Mouse (Mus musculus) ES-Bruce4 (cell line): ENCODE measurements around the gene Gm5141. TPM values are rescaled to one million over a fixed set of nuclear protein-coding genes. Genes with fewer than 3 reads are reported as not detected.
"Not testable (repeated sequence)": the region's sequence is repeated elsewhere in the genome, so short reads cannot be mapped to it uniquely, and the experiment has no call there.

Experiments used
- H3K27ac ChIP-seq: 2 replicates; pipeline ENCODE4 v1.5.1; 2012; ENCODE audit warnings: low read length, inconsistent platforms; ENCODE audit not compliant: insufficient read depth
- H3K27me3 ChIP-seq: 2 replicates; pipeline ENCODE4 v1.6.1; 2012; ENCODE audit warnings: mild to moderate bottlenecking, low read length, inconsistent platforms; ENCODE audit not compliant: control insufficient read depth, poor library complexity, insufficient read depth, severe bottlenecking
- H3K36me3 ChIP-seq: 2 replicates; pipeline ENCODE4 v1.6.1; 2012; ENCODE audit warnings: inconsistent platforms, mild to moderate bottlenecking, low read length, moderate library complexity; ENCODE audit not compliant: control insufficient read depth, poor library complexity, insufficient read depth, severe bottlenecking
- H3K4me1 ChIP-seq: one replicate; pipeline ENCODE4 v1.8.1; 2011; ENCODE audit warnings: low read length; ENCODE audit not compliant: control insufficient read depth, insufficient read depth
- H3K4me3 ChIP-seq: 2 replicates; pipeline ENCODE4 v1.5.1; 2011; ENCODE audit warnings: low read depth, mild to moderate bottlenecking, low read length
- H3K9ac ChIP-seq: 2 replicates; pipeline ENCODE4 v1.6.1; 2012; ENCODE audit warnings: low read depth, mild to moderate bottlenecking, inconsistent platforms; ENCODE audit not compliant: poor library complexity, severe bottlenecking
- H3K9me3 ChIP-seq: replicated peaks from 2 replicates; pipeline ENCODE4 v1.6.1; 2012; ENCODE audit warnings: mild to moderate bottlenecking, low read length, inconsistent platforms; ENCODE audit not compliant: control insufficient read depth, poor library complexity, insufficient read depth, severe bottlenecking
- CTCF ChIP-seq: IDR thresholded peaks from one replicate; pipeline ENCODE4 v1.8.1; 2011; ENCODE audit warnings: low read depth, low read length
- EP300 ChIP-seq: IDR thresholded peaks from 2 replicates; pipeline ENCODE4 v1.6.1; 2011; ENCODE audit warnings: low read depth, low read length; ENCODE audit not compliant: insufficient read depth
- POLR2A ChIP-seq: IDR thresholded peaks from one replicate; pipeline ENCODE4 v1.8.1; 2011; ENCODE audit warnings: low read length; ENCODE audit not compliant: insufficient read depth
- polyA plus RNA-seq: library from polyadenylated mRNA; stranded (reverse); fragments of >200 nt; gene quantifications from 2 replicates; pipeline ENCODE4 v1.2.4, GENCODE M21; 2011; ENCODE audit warnings: low read depth; ENCODE audit not compliant: missing spikeins, insufficient read depth, insufficient read length

Gene Gm5141
- 12.0 and 16.3 TPM in 2 replicates for polyA plus RNA-seq

DNA sequence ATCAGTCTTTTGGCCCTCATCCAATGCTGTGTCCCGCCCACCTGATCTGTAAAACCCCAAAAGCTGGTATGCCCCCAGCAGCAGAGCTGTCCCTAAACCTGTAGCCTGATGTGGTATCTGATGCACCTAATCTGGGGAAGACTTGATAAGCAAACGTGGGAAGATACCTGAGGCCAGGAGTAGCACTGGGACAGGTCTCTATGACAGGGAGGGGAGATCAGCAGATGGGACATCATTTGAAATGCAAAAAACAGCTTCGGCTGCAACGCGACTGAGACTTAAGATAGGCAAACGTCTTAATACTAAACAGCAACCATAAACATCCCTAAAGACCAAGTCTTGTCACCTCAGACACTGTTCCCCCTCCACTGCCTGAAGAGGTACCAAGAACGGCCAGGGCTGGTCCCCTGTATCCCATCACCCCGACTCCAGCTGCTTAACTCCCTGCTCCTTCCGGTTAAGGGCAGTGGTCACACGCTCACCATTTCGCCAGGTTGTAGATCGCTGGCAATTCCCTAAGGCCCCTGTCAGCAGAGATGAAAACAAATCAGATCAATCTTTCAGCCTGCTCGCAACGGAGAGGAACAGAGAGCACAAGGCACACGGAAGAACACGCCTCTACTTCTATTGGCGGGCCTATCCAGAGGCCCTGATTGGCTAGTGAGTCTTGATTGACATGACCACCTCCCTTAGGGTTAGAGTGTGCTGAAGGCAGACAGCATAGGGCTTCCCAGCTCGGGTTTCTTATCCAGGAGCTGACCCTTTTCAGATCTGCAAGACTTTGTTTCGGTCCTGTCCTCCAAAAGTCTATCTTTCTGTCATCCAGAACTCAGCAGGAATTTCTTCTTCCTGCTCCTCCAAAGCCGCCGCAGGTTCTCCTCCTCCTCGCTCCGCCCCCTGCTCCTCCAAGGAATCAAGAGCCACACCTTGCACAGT is at the start of gene Gm5141:
Gm5141 (minus strand) TSS at position 610 of the 936 bp plus-strand sequence.
- peak within 1 kb of the TSS; percentile 79 for H3K4me3 ChIP-seq
- not testable (repeated sequence) for H3K9me3 ChIP-seq, H3K27ac ChIP-seq

DNA sequence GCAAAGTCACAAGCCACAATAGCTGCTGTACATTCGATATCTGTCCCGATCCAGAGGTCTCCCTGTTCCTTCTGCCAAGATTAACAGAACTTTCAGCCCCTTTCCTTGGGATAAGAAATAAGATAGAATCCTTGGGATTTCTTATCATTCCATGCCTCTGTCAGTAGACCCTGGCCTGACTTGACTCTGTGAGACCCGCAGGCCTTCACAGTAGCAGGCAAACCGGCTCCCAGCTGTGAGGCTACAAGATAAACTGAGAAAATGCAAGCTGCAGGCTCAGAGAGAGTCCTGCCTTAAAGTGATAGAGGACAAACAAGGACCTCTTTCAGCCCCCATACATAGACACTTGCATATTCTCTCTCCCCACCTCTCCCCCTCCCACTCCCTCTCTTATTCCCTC is 47.7 kb upstream of the Gm5141 start:
- Histone ChIP-seq H3K27me3 (no peaks in the 10 kb centered on the region), H3K4me1 (peaks cover 2% of the 10 kb centered on the region), H3K4me3 (no peak overlapping the region), H3K27ac (no peak overlapping the region), H3K9me3 (no peaks in the 10 kb centered on the region), H3K36me3 (no peaks in the 10 kb centered on the region), H3K9ac (no peak overlapping the region)
- no peak for TF ChIP-seq POLR2A

More for the DNA sequence above, at the start of gene Gm5141:
- H3K27me3 ChIP-seq, H3K36me3 ChIP-seq, H3K4me1 ChIP-seq: not testable (repeated sequence)
- H3K9ac ChIP-seq, result peak within 1 kb of the TSS; percentile 24

DNA sequence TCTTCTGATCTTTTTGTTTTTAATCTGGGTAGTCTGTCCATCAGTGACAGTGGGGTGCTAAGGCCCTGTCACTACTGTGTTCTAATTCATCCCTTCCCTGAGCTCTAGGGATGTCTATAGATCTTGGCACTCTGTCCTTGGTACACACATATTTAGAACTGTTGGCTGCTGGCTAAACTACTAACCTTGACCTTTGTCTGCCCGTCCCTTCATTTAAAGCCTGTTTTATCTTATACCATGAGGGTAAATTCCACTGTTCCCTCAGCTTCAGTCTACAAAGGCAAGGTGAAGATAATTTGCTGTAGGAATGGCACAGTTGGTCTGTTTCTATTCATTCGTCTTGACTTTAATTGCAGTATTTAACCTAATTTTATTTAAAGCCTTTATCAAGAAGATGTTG is 46.6 kb upstream of the Gm5141 start:
- Histone ChIP-seq H3K27me3 (no peaks in the 10 kb centered on the region), H3K9me3 (no peaks in the 10 kb centered on the region), H3K36me3 (no peaks in the 10 kb centered on the region), H3K4me3 (no peak overlapping the region), H3K4me1 (peaks cover 2% of the 10 kb centered on the region), H3K9ac (no peak overlapping the region), H3K27ac (no peak overlapping the region)
- TF ChIP-seq POLR2A, result no peak
- no peak for TF ChIP-seq EP300
- no peak for TF ChIP-seq CTCF

DNA sequence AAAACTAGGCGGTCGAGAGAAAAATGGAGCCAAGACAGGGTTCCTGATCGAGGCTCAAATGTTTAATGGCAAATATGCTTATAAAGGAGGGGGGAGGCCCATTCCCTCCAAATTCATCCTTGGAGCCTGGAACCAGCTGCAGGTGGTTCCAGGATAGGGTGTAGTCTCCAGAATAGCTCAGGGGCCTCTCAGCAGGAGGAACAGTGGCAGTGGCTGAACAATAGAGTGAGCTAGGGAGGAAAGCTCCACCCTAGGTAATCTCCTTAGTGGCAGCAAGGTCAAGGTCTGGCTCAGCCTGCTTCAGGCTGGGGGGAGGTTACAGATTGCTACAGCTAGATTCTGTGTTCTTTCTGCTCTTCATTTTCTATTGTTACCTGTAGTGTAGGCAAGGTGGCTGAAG is 30.1 kb upstream of the Gm5141 start:
- not testable (repeated sequence) for H3K4me1 ChIP-seq, H3K9me3 ChIP-seq, H3K27me3 ChIP-seq, H3K4me3 ChIP-seq, H3K9ac ChIP-seq, H3K36me3 ChIP-seq
- peak overlapping the region; percentile 44; the same call in 1 of the 2 replicates for H3K27ac ChIP-seq
- TF ChIP-seq EP300, result peak; percentile 88

DNA sequence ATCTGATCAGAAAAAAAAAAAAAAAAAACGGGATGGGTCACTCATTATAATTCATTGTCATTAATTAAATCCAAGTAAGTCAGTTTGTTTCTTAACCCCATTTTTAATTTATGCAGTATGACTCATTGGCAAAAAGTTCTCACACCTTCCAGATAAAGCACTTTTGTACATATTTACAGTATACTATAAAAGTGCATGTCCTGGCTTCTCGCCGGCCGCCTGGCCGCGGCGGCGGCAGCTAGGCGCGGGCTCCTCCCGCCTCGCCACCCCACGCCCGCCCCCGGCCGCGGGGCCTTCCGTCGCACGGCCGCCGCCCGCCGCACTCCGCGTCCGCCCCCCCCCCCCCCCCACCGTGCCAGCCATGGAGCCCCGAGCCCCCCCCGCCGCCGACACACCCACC is 27.1 kb upstream of the Gm5141 start:
- 0 out of 2 replicates have a peak overlapping the region, but pooled peaks have one; percentile 40 for H3K4me3 ChIP-seq
- peak overlapping the region; percentile 51; the same call in 1 of the 2 replicates for H3K9ac ChIP-seq
- H3K9me3 ChIP-seq, result peaks cover 6% of the 10 kb centered on the region; the same call in 1 of the 2 replicates
- H3K27me3 ChIP-seq, result no peaks in the 10 kb centered on the region
- H3K4me1 ChIP-seq, result no peaks in the 10 kb centered on the region
- TF ChIP-seq CTCF (no peak), POLR2A (no peak), EP300 (no peak)
- H3K27ac ChIP-seq, result no peak overlapping the region
- H3K36me3 ChIP-seq, result no peaks in the 10 kb centered on the region

DNA sequence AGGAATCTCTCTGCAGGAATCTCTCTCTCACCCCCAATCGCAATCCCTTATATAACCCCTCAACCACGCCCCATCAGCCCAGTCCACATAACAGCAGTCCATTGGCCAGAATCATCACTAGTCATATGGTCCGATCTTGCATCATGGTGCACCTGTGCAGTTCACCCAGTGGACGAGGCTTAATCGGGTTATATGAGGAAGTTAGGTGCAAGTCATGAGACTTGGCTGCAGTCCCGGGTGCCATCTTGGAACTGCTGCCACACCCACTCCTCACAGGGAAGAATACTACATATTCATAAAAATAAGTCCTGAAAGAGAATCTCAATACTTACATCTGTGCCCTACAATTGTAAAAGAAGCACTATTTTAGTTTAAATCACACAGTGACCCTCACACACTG is 22.4 kb upstream of the Gm5141 start:
- H3K27me3 ChIP-seq, H3K4me3 ChIP-seq, H3K9me3 ChIP-seq, H3K9ac ChIP-seq, H3K27ac ChIP-seq, H3K4me1 ChIP-seq, H3K36me3 ChIP-seq: not testable (repeated sequence)

DNA sequence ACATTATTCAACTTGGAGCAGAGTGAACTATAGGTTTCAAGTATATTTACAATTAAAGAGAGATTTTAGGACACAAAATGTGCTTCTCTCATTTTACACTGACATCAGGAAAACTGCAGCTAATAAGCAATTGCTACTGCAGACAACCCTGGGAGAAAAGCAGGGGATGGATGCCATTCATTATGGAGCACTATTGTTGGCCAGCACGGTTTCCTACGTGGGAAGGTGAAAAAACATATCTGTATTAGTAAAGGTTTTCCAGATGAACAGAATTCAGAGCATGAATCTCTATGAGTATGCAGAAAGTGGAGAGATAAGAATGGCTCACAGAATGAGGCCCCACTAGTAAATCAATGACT is 506 bp upstream of the Gm5141 start:
- not testable (repeated sequence) for H3K27ac ChIP-seq, H3K27me3 ChIP-seq, H3K9me3 ChIP-seq, H3K36me3 ChIP-seq, H3K4me1 ChIP-seq
- Histone ChIP-seq H3K9ac (peak overlapping the region; percentile 24), H3K4me3 (peak overlapping the region; percentile 79; the same call in 1 of the 2 replicates)
